Mouse (Mus musculus): ENCODE data around the gene Syne1.

Syne1 gene

GRCm38 (mm10) chr10:5443020-5443419 lies 108.3 kb downstream of the Syne1 start:
- DNase-seq (ENCODE audit: extremely low read depth, insufficient read length, low spot score): no peak

- DNase-seq (ENCODE audit: extremely low read depth, insufficient read length, low spot score): no peak
Measured at GRCm38 (mm10) chr10:5439802-5440350, 111.4 kb downstream of the Syne1 start.

GRCm38 (mm10) chr10:5437766-5438165 lies 113.5 kb downstream of the Syne1 start:
- DNase-seq (ENCODE audit: extremely low read depth, insufficient read length, low spot score): no peak

GRCm38 (mm10) chr10:5423984-5424383 lies 127.3 kb downstream of the Syne1 start:
- DNase-seq (ENCODE audit: extremely low read depth, insufficient read length, low spot score): no peak

- no peak for DNase-seq (ENCODE audit: extremely low read depth, insufficient read length, low spot score)
Measured at GRCm38 (mm10) chr10:5415730-5416129, 135.6 kb downstream of the Syne1 start.

GRCm38 (mm10) chr10:5384131-5384776 lies 167.0 kb downstream of the Syne1 start:
- DNase-seq (ENCODE audit: extremely low read depth, insufficient read length, low spot score): no peak

- no peak for DNase-seq (ENCODE audit: extremely low read depth, insufficient read length, low spot score)
Measured at GRCm38 (mm10) chr10:5381536-5381935, 169.7 kb downstream of the Syne1 start.

- no peak for DNase-seq (ENCODE audit: extremely low read depth, insufficient read length, low spot score)
Measured at GRCm38 (mm10) chr10:5378969-5379368, 172.3 kb downstream of the Syne1 start.

GRCm38 (mm10) chr10:5369599-5369998 lies 181.7 kb downstream of the Syne1 start:
- DNase-seq (ENCODE audit: extremely low read depth, insufficient read length, low spot score): no peak

GRCm38 (mm10) chr10:5368266-5368665 lies 183.0 kb downstream of the Syne1 start:
- no peak for DNase-seq (ENCODE audit: extremely low read depth, insufficient read length, low spot score)

- DNase-seq (ENCODE audit: extremely low read depth, insufficient read length, low spot score): no peak
Measured at GRCm38 (mm10) chr10:5367465-5368011, 183.7 kb downstream of the Syne1 start.

- DNase-seq (ENCODE audit: extremely low read depth, insufficient read length, low spot score): no peak
Measured at GRCm38 (mm10) chr10:5360560-5360959, 190.7 kb downstream of the Syne1 start.

- DNase-seq (ENCODE audit: extremely low read depth, insufficient read length, low spot score): no peak
Measured at GRCm38 (mm10) chr10:5356614-5357013, 194.7 kb downstream of the Syne1 start.

GRCm38 (mm10) chr10:5353390-5353789 lies 197.9 kb downstream of the Syne1 start:
- no peak for DNase-seq (ENCODE audit: extremely low read depth, insufficient read length, low spot score)

GRCm38 (mm10) chr10:5346911-5347310 lies 204.4 kb downstream of the Syne1 start:
- DNase-seq (ENCODE audit: extremely low read depth, insufficient read length, low spot score): no peak

GRCm38 (mm10) chr10:5343211-5343610 lies 208.1 kb downstream of the Syne1 start:
- DNase-seq (ENCODE audit: extremely low read depth, insufficient read length, low spot score): no peak

- no peak for DNase-seq (ENCODE audit: extremely low read depth, insufficient read length, low spot score)
Measured at GRCm38 (mm10) chr10:5336394-5336793, 214.9 kb downstream of the Syne1 start.

- DNase-seq (ENCODE audit: extremely low read depth, insufficient read length, low spot score): no peak
Measured at GRCm38 (mm10) chr10:5332801-5333200, 218.5 kb downstream of the Syne1 start.

GRCm38 (mm10) chr10:5326716-5327115 lies 224.6 kb downstream of the Syne1 start:
- DNase-seq (ENCODE audit: extremely low read depth, insufficient read length, low spot score): no peak

GRCm38 (mm10) chr10:5323741-5324395 lies 227.4 kb downstream of the Syne1 start:
- no peak for DNase-seq (ENCODE audit: extremely low read depth, insufficient read length, low spot score)

- DNase-seq (ENCODE audit: extremely low read depth, insufficient read length, low spot score): no peak
Measured at GRCm38 (mm10) chr10:5322562-5322961, 228.7 kb downstream of the Syne1 start.

GRCm38 (mm10) chr10:5317602-5318001 lies 233.7 kb downstream of the Syne1 start:
- peak; percentile 13 for DNase-seq (ENCODE audit: extremely low read depth, insufficient read length, low spot score)
